Mouse (Mus musculus) embryonic facial prominence, embryonic 11.5 days (tissue): ENCODE measurements around the gene Ninj1. TPM values are rescaled to one million over a fixed set of nuclear protein-coding genes. Genes with fewer than 3 reads are reported as not detected.

Experiments
- ATAC-seq: fragments of 200-750 bp; cut with Nextera tagmentation; replicated peaks from 2 replicates; pipeline ENCODE4 v1.8.0; 2017; ENCODE audit warnings: low read depth; ENCODE audit not compliant: insufficient number of reproducible peaks, low FRiP score, low TSS enrichment
- DNase-seq: peaks from one replicate; pipeline ENCODE4 v3.0.0-alpha.2; 2015; ENCODE audit warnings: low spot score
- H3K27ac ChIP-seq: fragments of 300-500 bp; sonication (generic); replicated peaks from 2 replicates; pipeline ENCODE4 v1.5.1; 2014; ENCODE audit warnings: mild to moderate bottlenecking, low read depth, low read length, control low read depth
- H3K27me3 ChIP-seq: fragments of 300-500 bp; sonication (generic); 2 replicates; pipeline ENCODE4 v1.6.1; 2014; ENCODE audit warnings: mild to moderate bottlenecking, low read length, moderate library complexity, mixed read lengths; ENCODE audit not compliant: control insufficient read depth, insufficient read depth
- H3K36me3 ChIP-seq: fragments of 300-500 bp; sonication (generic); replicated peaks from 2 replicates; pipeline ENCODE4 v1.6.1; 2014; ENCODE audit warnings: low read depth, mild to moderate bottlenecking, low read length, moderate library complexity, mixed read lengths; ENCODE audit not compliant: control insufficient read depth, insufficient read depth
- H3K4me1 ChIP-seq: fragments of 300-500 bp; sonication (generic); 2 replicates; pipeline ENCODE4 v1.6.1; 2014; ENCODE audit warnings: low read length, mixed read lengths; ENCODE audit not compliant: control insufficient read depth, insufficient read depth
- H3K4me2 ChIP-seq: fragments of 300-500 bp; sonication (generic); 2 replicates; pipeline ENCODE4 v1.6.1; 2014; ENCODE audit warnings: low read depth, mild to moderate bottlenecking, control low read depth, low read length, moderate library complexity
- H3K4me3 ChIP-seq: fragments of 300-500 bp; sonication (generic); 2 replicates; pipeline ENCODE4 v1.5.1; 2014; ENCODE audit warnings: low read depth, low read length, control low read depth
- H3K9ac ChIP-seq: fragments of 300-500 bp; sonication (generic); replicated peaks from 2 replicates; pipeline ENCODE4 v1.6.1; 2014; ENCODE audit warnings: mild to moderate bottlenecking, control low read depth, low read length
- H3K9me3 ChIP-seq: fragments of 300-500 bp; sonication (generic); replicated peaks from 2 replicates; pipeline ENCODE4 v1.6.1; 2016; ENCODE audit warnings: mild to moderate bottlenecking, low read length, inconsistent platforms, mixed read lengths; ENCODE audit not compliant: control insufficient read depth
- WGBS: fragments of 180-500 bp; shearing (Covaris S2); extraction: QIAGEN DNeasy Blood & Tissue Kit; methylation state at CpG from one replicate; pipeline ENCODE4 v1.1.7; 2014; 5-methylcytosine and 5-hydroxymethylcytosine counted together
- polyA plus RNA-seq: library from polyadenylated mRNA; unstranded; fragments of >200 nt; fragmentation: Nextera tagmentation; extraction: Ambion mirVana; gene quantifications from 2 replicates; pipeline ENCODE4 v1.2.1, GENCODE M21; 2014

Ninj1 gene
- polyA plus RNA-seq, 1 experiment from 2014 or later = 29.8 TPM

- no peak overlapping the region for H3K27ac ChIP-seq
- DNase-seq = no peak
- H3K27me3 ChIP-seq = no peaks in the 10 kb centered on the region
- H3K4me3 ChIP-seq = no peak overlapping the region
- no peaks in the 10 kb centered on the region for H3K36me3 ChIP-seq
- no peak overlapping the region for H3K9ac ChIP-seq
- no peaks in the 10 kb centered on the region for H3K4me1 ChIP-seq
- no peak for ATAC-seq
- H3K9me3 ChIP-seq = no peaks in the 10 kb centered on the region
- no peak overlapping the region for H3K4me2 ChIP-seq
- 62% methylated on average over 3 of the region's 3 CpGs for WGBS
Measured at GRCm38 (mm10) chr13:49225159-49225558, 37.9 kb downstream of the Ninj1 start.

- 29% methylated on average over 4 of the region's 4 CpGs for WGBS
- Histone ChIP-seq H3K4me3 (no peak overlapping the region), H3K9ac (no peak overlapping the region), H3K27me3 (no peaks in the 10 kb centered on the region), H3K27ac (no peak overlapping the region), H3K9me3 (no peaks in the 10 kb centered on the region), H3K36me3 (no peaks in the 10 kb centered on the region), H3K4me1 (no peaks in the 10 kb centered on the region), H3K4me2 (no peak overlapping the region)
- no peak for ATAC-seq
- no peak for DNase-seq
Measured at GRCm38 (mm10) chr13:49225633-49226032, 38.3 kb downstream of the Ninj1 start.

GRCm38 (mm10) chr13:49233792-49234572 lies 46.7 kb downstream of the Ninj1 start:
- ATAC-seq = no peak
- no peaks in the 10 kb centered on the region for H3K4me1 ChIP-seq
- no peaks in the 10 kb centered on the region for H3K36me3 ChIP-seq
- no peak overlapping the region for H3K4me3 ChIP-seq
- H3K27me3 ChIP-seq = no peaks in the 10 kb centered on the region
- 95% methylated on average over 8 of the region's 8 CpGs for WGBS
- DNase-seq = no peak
- H3K9ac ChIP-seq = no peak overlapping the region
- H3K9me3 ChIP-seq = no peaks in the 10 kb centered on the region
- H3K4me2 ChIP-seq = no peak overlapping the region
- H3K27ac ChIP-seq = no peak overlapping the region

- no peaks in the 10 kb centered on the region for H3K36me3 ChIP-seq
- no peak overlapping the region for H3K9ac ChIP-seq
- H3K4me3 ChIP-seq = no peak overlapping the region
- H3K27me3 ChIP-seq = no peaks in the 10 kb centered on the region
- H3K4me1 ChIP-seq = no peaks in the 10 kb centered on the region
- no peak overlapping the region for H3K4me2 ChIP-seq
- DNase-seq (no peak), ATAC-seq (no peak)
- no peak overlapping the region for H3K27ac ChIP-seq
- no peaks in the 10 kb centered on the region for H3K9me3 ChIP-seq
- WGBS = 96% methylated on average over 4 of the region's 4 CpGs
Measured at GRCm38 (mm10) chr13:49234711-49235110, 47.4 kb downstream of the Ninj1 start.

GRCm38 (mm10) chr13:49237617-49238016 lies 50.3 kb downstream of the Ninj1 start:
- no peak for DNase-seq
- ATAC-seq = no peak
- H3K4me2 ChIP-seq = no peak overlapping the region

GRCm38 (mm10) chr13:49238737-49239136 lies 51.5 kb downstream of the Ninj1 start:
- Histone ChIP-seq H3K4me2 (no peak overlapping the region), H3K9ac (no peak overlapping the region), H3K27ac (no peak overlapping the region), H3K9me3 (no peaks in the 10 kb centered on the region), H3K4me3 (no peak overlapping the region), H3K36me3 (no peaks in the 10 kb centered on the region), H3K27me3 (no peaks in the 10 kb centered on the region), H3K4me1 (no peaks in the 10 kb centered on the region)
- ATAC-seq = no peak
- no peak for DNase-seq
- WGBS = 93% methylated on average over 8 of the region's 8 CpGs

More at GRCm38 (mm10) chr13:49237617-49238016, 50.3 kb downstream of the Ninj1 start:
- no peaks in the 10 kb centered on the region for H3K9me3 ChIP-seq
- WGBS = 84% methylated on average over 8 of the region's 8 CpGs
- H3K4me1 ChIP-seq = no peaks in the 10 kb centered on the region
- H3K4me3 ChIP-seq = no peak overlapping the region
- H3K27me3 ChIP-seq = no peaks in the 10 kb centered on the region
- H3K36me3 ChIP-seq = no peaks in the 10 kb centered on the region
- H3K27ac ChIP-seq = no peak overlapping the region
- no peak overlapping the region for H3K9ac ChIP-seq

GRCm38 (mm10) chr13:49242321-49243065 lies 55.2 kb downstream of the Ninj1 start:
- H3K4me3 ChIP-seq = no peak overlapping the region
- WGBS = 69% methylated on average over 9 of the region's 9 CpGs
- H3K9ac ChIP-seq = no peak overlapping the region
- H3K4me2 ChIP-seq = no peak overlapping the region
- DNase-seq (no peak), ATAC-seq (no peak)
- H3K36me3 ChIP-seq = no peaks in the 10 kb centered on the region
- H3K27ac ChIP-seq = no peak overlapping the region
- H3K27me3 ChIP-seq = peaks cover 14% of the 10 kb centered on the region
- H3K9me3 ChIP-seq = no peaks in the 10 kb centered on the region
- peaks cover under 1% of the 10 kb centered on the region; the same call in 1 of the 2 replicates for H3K4me1 ChIP-seq

GRCm38 (mm10) chr13:49243492-49243891 lies 56.2 kb downstream of the Ninj1 start:
- no peaks in the 10 kb centered on the region for H3K36me3 ChIP-seq
- no peak overlapping the region for H3K27ac ChIP-seq
- H3K27me3 ChIP-seq = peaks cover 21% of the 10 kb centered on the region
- no peak overlapping the region for H3K4me3 ChIP-seq
- DNase-seq (no peak), ATAC-seq (no peak)
- no peak overlapping the region for H3K4me2 ChIP-seq
- no peaks in the 10 kb centered on the region for H3K9me3 ChIP-seq
- no peak overlapping the region for H3K9ac ChIP-seq
- H3K4me1 ChIP-seq = peaks cover 3% of the 10 kb centered on the region; the same call in 1 of the 2 replicates
- 86% methylated on average over 2 of the region's 2 CpGs for WGBS
